30 mouse cellular contexts compared by ENCODE assay signal in the genomic region with DNA sequence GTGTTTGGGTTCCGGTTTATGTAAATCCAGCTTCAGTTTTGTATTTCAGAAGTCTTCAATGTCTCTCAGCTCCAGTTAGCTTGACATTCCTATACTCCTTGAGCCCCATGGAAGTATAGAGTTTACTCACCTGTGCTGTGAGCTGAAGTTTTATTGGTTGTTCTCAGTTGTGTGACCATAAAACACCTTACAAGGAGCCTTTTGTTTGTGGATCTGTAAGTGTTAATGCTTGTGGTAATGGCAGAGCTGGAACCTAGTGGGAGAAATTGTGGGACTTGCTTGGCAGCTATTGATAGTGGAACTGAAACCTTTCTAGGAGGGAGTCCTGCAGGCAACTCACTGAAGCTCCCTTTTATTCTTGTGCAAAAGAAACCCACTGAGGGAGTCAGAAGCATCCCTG.
DNase-seq lines count a peak whose midpoint lies in the region; ATAC-seq and TF ChIP-seq lines count a peak whose summit lies in the region.
"Had no signal": no experiment of that assay in that cellular context is flagged by ENCODE, and none has a peak within 500 bp of the region (broad histone marks: within the 10 kb centered on the region; RNA-seq: fewer than 3 reads in every experiment).

No protein-coding gene starts in this region.

- H3K4me3 ChIP-seq in kidney, embryonic 15.5 days (replicated peaks), result no peak overlapping the region
- H3K4me3 ChIP-seq in embryonic facial prominence, embryonic 14.5 days (ENCODE audit: low read depth, low read length), result no peak overlapping the region
- no peak overlapping the region for H3K4me3 ChIP-seq in embryonic fibroblast, embryonic 13.5 days (ENCODE audit: insufficient read depth, low read length)
- H3K4me3 ChIP-seq in limb, embryonic 15.5 days, result no peak overlapping the region
- H3K4me3 ChIP-seq: forebrain, embryonic 10.5 days; gastrocnemius, adult 2 months; heart, embryonic 12.5 days; heart, embryonic 15.5 days; hindbrain, embryonic 10.5 days; hindbrain, embryonic 13.5 days had no signal

- no peak for TF ChIP-seq CTCF in embryonic fibroblast, embryonic 13.5 days (IDR thresholded peaks at IDR 0.05; ENCODE audit: borderline replicate concordance, insufficient read depth, low read length)

- H3K4me1 ChIP-seq in kidney, embryonic 15.5 days, result peaks cover 13% of the 10 kb centered on the region
- H3K4me1 ChIP-seq in embryonic facial prominence, embryonic 14.5 days (ENCODE audit: control insufficient read depth, insufficient read depth, low read length), result peaks cover 38% of the 10 kb centered on the region
- H3K4me1 ChIP-seq in embryonic fibroblast, embryonic 13.5 days (ENCODE audit: control insufficient read depth, insufficient read depth, low read length), result peaks cover 10% of the 10 kb centered on the region; the same call in 1 of the 2 replicates
- peaks cover 15% of the 10 kb centered on the region; the same call in 1 of the 2 replicates for H3K4me1 ChIP-seq in limb, embryonic 15.5 days

- no peak overlapping the region for H3K9ac ChIP-seq in kidney, embryonic 15.5 days
- no peak overlapping the region for H3K9ac ChIP-seq in embryonic facial prominence, embryonic 14.5 days (ENCODE audit: low read depth, low read length)
- H3K9ac ChIP-seq in limb, embryonic 15.5 days, result no peak overlapping the region
- H3K9ac ChIP-seq: forebrain, postnatal 0 days; heart, embryonic 12.5 days; heart, embryonic 15.5 days; hindbrain, embryonic 13.5 days had no signal

- DNase-seq in kidney, adult 18-20 months, result no peak
- no peak for DNase-seq in embryonic facial prominence, embryonic 14.5 days (ENCODE audit: low spot score)
- DNase-seq in layer of hippocampus, postnatal 14 days (ENCODE audit: low spot score in 2 of 2), result no peak
- DNase-seq in adrenal gland, adult (ENCODE audit: inconsistent age in 2 of 2, low spot score in 1 of 2), result no peak
- DNase-seq: adrenal gland, adult 2 months; adrenal gland, postnatal 14 days; B cell, adult 2 months; cerebellum, adult 11 months; cerebellum, adult 2 months; cerebellum, adult 9-11 months; cerebellum, postnatal 25 days; forebrain, postnatal 0 days; gastrocnemius, adult 2 months; gastrocnemius, postnatal 14 days; heart, adult 18-20 months; heart, postnatal 10 days; heart, postnatal 36 days had no signal

- TF ChIP-seq POLR2A in embryonic fibroblast, embryonic 13.5 days (IDR thresholded peaks at IDR 0.05; ENCODE audit: low read depth, low read length), result no peak

- no peaks in the 10 kb centered on the region for H3K27me3 ChIP-seq in kidney, embryonic 15.5 days
- no peaks in the 10 kb centered on the region for H3K27me3 ChIP-seq in embryonic facial prominence, embryonic 14.5 days (replicated peaks; ENCODE audit: control insufficient read depth, insufficient read depth, low read length)
- H3K27me3 ChIP-seq in limb, embryonic 15.5 days, result no peaks in the 10 kb centered on the region
- H3K27me3 ChIP-seq: CH12.LX; heart, embryonic 12.5 days; heart, embryonic 15.5 days; hindbrain, embryonic 13.5 days; Patski had no signal

- no peak for ATAC-seq in kidney, embryonic 15.5 days (replicated peaks; ENCODE audit: low FRiP score)
- no peak for ATAC-seq in embryonic facial prominence, embryonic 14.5 days (ENCODE audit: low read depth)
- peak; percentile 56; the same call in 1 of the 2 replicates for ATAC-seq in limb, embryonic 15.5 days (ENCODE audit: insufficient number of reproducible peaks, low FRiP score, low TSS enrichment, low read depth)
- ATAC-seq: forebrain, embryonic 14.5 days; forebrain, postnatal 0 days; hindbrain, embryonic 16.5 days; Patski had no signal

- WGBS in kidney, embryonic 15.5 days, result 84% methylated on average over 1 of the region's 1 CpGs
- WGBS in embryonic facial prominence, embryonic 14.5 days, result 49% methylated on average over 1 of the region's 1 CpGs
- 69% methylated on average over 1 of the region's 1 CpGs for WGBS in limb, embryonic 15.5 days

- no peaks in the 10 kb centered on the region for H3K9me3 ChIP-seq in kidney, embryonic 15.5 days (replicated peaks)
- H3K9me3 ChIP-seq in embryonic facial prominence, embryonic 14.5 days (ENCODE audit: control insufficient read depth, low read length), result no peaks in the 10 kb centered on the region
- H3K9me3 ChIP-seq in limb, embryonic 15.5 days, result no peaks in the 10 kb centered on the region
- H3K9me3 ChIP-seq: forebrain, embryonic 10.5 days; G1E; heart, embryonic 12.5 days; heart, embryonic 15.5 days; hindbrain, embryonic 10.5 days; hindbrain, embryonic 13.5 days had no signal

- 0 out of 2 replicates have a peak overlapping the region, but pooled peaks have one; percentile 13 for H3K27ac ChIP-seq in kidney, embryonic 15.5 days
- H3K27ac ChIP-seq in embryonic facial prominence, embryonic 14.5 days (replicated peaks; ENCODE audit: low read depth, low read length), result peak overlapping the region; percentile 15; the same call in 1 of the 2 replicates
- H3K27ac ChIP-seq in embryonic fibroblast, embryonic 13.5 days (ENCODE audit: insufficient read depth, low read length), result peak overlapping the region; percentile 63; the same call in 1 of the 2 replicates
- no peak overlapping the region for H3K27ac ChIP-seq in limb, embryonic 15.5 days
- H3K27ac ChIP-seq: forebrain, embryonic 10.5 days; gastrocnemius, adult 2 months; heart, embryonic 15.5 days; hindbrain, embryonic 10.5 days; hindbrain, embryonic 13.5 days had no signal

- no peak overlapping the region for H3K4me2 ChIP-seq in kidney, embryonic 15.5 days
- peak overlapping the region; percentile 1; the same call in 1 of the 2 replicates for H3K4me2 ChIP-seq in embryonic facial prominence, embryonic 14.5 days (ENCODE audit: low read depth, low read length)
- no peak overlapping the region for H3K4me2 ChIP-seq in limb, embryonic 15.5 days
- H3K4me2 ChIP-seq: heart, embryonic 12.5 days; heart, embryonic 15.5 days; hindbrain, embryonic 13.5 days had no signal

- no peaks in the 10 kb centered on the region for H3K36me3 ChIP-seq in kidney, embryonic 15.5 days
- H3K36me3 ChIP-seq in embryonic facial prominence, embryonic 14.5 days (ENCODE audit: control insufficient read depth, insufficient read depth, low read length), result no peaks in the 10 kb centered on the region
- no peaks in the 10 kb centered on the region for H3K36me3 ChIP-seq in limb, embryonic 15.5 days
- H3K36me3 ChIP-seq: forebrain, embryonic 10.5 days; G1E; heart, embryonic 12.5 days; heart, embryonic 15.5 days; hindbrain, embryonic 10.5 days; hindbrain, embryonic 13.5 days had no signal
